Mouse (Mus musculus): ENCODE data around the gene Clec2d.
"Not testable (repeated sequence)": the region's sequence is repeated elsewhere in the genome, so short reads cannot be mapped to it uniquely, and the experiment has no call there.

The Clec2d gene

GRCm38 (mm10) chr6:129187200-129187651 is 6.8 kb downstream of the Clec2d start:
- no peak for DNase-seq (ENCODE audit: low read depth, low spot score)

- not testable (repeated sequence) for DNase-seq (ENCODE audit: low read depth, low spot score)
Measured at GRCm38 (mm10) chr6:129187816-129188215, 7.4 kb downstream of the Clec2d start.

DNA sequence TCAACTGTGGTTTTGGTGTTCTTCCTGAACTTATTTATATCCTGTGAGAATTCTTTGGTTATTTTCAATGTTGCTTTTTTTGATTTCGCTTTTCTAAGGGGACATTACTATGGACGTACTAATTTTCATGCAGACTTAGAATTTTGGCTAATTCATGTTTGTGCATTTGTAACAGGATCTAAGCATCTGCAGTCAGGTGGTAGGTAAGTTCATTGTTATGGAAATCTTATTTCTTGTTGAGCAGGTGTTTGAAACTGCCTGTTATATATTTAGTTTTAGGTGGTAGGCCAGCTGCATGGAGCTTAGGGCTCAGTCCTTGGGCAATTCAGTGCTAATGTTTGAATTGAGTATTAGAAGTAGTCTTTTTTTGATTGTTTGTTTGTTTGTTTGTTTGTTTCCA is 13.0 kb downstream of the Clec2d start:
- DNase-seq (ENCODE audit: low read depth, low spot score), result no peak

GRCm38 (mm10) chr6:129200066-129200465 is 19.7 kb downstream of the Clec2d start:
- not testable (repeated sequence) for DNase-seq (ENCODE audit: low read depth, low spot score)

- DNase-seq (ENCODE audit: low read depth, low spot score), result no peak
Measured at GRCm38 (mm10) chr6:129202306-129202705, 21.9 kb downstream of the Clec2d start.

DNA sequence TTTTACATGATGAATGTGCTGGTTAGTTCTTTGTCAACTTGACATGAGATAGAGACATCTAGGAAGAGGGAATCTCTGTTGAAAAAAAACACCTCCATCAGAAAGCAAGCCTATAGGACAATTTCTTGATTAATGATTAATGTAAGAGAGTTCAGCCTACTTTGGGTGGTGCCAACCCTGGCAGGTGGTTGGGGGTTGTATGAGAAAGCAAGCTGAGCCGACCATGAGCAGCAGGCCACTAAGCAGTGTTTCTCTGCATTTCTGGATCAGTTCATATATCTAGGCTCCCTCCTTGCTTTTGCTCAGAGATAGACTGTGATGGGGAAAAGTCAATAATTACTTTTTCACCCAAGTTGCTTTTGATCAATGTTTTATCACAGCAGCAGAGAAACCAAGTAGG is 23.9 kb downstream of the Clec2d start:
- DNase-seq (ENCODE audit: low read depth, low spot score), result no peak

DNA sequence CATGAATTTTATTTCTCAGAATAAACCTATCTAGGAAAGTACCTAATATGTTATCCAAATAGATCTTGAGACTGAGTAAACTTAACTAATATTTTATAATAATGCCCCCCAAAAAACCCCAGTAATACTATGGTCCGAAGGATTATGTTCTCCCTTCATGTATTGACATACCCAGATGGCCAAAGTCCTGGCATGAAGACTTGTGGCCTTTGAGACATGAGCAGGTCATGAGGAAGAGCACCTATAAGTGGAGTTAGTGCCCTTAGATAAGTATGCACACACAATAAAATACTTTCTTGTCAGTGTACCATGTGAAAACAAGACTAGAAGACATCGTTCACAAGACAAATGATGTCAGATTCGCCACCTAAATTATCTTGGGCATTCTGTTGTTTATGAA is 24.4 kb downstream of the Clec2d start:
- DNase-seq (ENCODE audit: low read depth, low spot score), result no peak

DNA sequence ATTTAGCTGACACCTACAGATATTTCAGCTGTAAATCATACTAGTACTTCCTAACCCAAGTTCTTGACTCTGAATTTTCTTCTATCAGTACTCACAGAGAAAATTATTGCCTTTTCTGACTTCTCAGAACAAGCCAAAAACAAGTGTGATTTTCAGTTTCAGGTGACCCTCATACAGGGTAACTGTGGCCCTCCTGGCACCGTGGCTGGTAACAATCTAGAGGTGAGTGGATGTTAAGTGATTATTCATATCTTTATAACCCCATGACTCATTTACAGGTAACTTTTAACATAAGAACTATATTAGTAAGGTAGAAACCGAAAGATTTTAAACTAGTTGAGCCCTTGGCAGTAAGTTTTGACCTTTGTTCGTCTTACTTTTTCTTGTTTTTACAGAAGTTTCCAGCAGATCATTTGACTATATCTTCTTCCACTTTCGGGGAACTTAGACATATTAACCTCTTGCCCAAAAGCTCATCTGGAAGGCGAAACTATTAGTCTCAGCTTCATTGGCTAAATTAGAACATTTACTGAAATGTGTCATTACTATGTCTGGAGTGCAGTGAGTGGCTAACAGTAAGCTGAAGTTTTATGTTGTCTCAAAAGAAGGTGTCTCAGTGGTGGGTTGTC is 28.6 kb downstream of the Clec2d start:
- no peak for DNase-seq (ENCODE audit: low read depth, low spot score)

DNA sequence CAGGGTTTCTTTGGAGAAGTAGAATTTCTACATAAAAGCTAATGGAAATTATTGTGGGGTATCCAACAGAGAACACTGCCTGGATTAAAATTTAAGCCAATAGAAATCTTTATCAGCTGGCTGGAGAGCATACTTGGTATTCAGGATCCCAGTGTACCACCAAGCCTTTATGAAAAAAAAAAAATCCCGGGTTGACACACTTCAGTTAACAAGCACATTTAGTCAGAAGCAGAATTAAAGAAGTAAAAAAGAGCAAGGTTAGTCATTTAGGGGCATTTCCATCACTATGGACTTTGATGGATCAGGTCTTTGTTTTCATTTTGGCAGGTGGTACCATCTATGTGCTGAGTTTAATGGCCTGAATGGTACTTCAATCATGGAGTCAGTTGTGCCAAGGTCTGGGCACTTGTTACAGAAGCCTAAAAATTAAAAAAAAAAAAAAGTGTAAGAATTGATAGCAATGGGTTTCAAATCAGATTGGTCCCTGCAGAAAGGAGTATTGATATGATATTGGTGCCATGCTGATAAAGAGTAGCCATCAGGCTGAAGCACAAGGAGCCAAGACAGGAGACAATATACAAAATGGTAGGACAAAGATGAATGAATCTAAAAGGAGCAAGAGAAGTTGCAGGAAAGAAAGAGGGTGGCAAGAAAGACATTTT is 29.5 kb downstream of the Clec2d start:
- no peak for DNase-seq (ENCODE audit: low read depth, low spot score)

DNA sequence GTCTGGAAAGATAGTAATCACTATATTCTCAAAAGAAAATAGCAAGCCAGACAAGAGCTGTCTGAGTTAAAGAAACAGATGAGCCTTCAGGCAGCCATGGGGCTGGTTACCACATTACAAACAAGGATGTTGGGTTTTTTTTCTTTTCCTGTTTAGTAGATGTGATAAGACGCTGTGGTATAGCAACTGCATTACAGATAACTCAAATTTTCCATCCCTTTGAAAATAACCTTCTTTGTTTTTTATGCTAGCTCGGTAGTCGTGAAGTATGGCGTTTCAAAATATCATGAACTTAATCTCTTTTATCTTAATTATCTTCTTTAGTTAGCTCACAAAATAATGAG is 30.0 kb downstream of the Clec2d start:
- DNase-seq (ENCODE audit: low read depth, low spot score), result no peak

DNA sequence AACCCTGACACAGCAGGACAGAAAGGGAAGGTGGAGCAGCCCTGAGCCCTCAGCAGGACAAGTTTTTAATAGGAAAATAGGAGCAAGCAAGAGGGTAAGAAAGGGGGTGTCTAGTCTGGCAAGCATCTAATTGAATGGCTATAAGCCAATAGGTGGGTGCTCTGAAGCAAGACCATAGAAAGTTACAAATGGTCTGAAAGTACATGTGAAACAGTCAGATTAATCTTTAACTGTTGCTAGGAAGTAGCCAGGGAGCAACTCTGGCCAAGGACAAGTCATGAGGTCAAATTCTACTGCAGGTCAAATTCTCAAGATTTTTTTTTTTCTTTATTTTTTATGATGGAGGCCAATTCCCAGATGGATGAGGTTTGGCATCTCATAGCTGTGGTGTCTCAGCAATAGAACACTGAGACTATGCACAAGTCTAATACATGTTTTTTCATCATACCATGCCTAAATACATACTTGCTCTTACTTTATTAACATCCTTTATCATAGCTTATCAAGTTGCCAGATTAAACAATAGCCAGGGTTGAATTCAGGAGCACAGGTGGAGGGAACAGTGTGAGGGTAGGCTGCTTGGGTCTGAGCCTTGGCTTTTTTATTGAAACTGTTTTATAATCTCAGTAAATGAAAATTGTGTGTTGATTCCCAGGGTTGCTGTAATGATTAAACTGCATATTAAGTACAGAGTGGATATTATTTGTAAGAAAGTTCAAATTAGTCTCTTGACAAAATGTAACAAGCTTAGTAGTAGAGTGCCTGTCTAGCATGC is 32.2 kb downstream of the Clec2d start:
- DNase-seq (ENCODE audit: low read depth, low spot score), result no peak

- DNase-seq (ENCODE audit: low read depth, low spot score), result no peak
Measured at GRCm38 (mm10) chr6:129213497-129213896, 33.1 kb downstream of the Clec2d start.

GRCm38 (mm10) chr6:129214263-129214662 is 33.8 kb downstream of the Clec2d start:
- DNase-seq (ENCODE audit: low read depth, low spot score), result no peak

DNA sequence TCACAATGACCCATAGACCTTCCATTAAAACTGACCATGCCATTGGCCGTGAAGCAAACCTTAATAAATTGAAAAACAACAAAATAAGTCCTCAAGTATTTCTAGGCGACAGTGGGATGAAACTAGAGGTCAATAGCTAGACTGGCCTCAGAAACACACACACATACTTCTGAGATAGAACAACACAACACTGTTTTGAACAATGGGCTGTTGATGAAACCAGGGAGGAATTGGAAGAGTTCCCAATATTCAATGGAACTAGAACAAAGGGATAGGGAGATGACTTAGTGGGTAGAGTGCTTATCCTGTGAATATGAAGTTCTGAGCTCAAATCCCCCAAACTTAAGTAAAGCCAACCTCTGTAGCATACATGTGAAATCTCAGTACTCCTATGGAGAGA is 34.6 kb downstream of the Clec2d start:
- DNase-seq (ENCODE audit: low read depth, low spot score), result no peak

- DNase-seq (ENCODE audit: low read depth, low spot score), result no peak
Measured at GRCm38 (mm10) chr6:129215886-129216637, 35.6 kb downstream of the Clec2d start.

DNA sequence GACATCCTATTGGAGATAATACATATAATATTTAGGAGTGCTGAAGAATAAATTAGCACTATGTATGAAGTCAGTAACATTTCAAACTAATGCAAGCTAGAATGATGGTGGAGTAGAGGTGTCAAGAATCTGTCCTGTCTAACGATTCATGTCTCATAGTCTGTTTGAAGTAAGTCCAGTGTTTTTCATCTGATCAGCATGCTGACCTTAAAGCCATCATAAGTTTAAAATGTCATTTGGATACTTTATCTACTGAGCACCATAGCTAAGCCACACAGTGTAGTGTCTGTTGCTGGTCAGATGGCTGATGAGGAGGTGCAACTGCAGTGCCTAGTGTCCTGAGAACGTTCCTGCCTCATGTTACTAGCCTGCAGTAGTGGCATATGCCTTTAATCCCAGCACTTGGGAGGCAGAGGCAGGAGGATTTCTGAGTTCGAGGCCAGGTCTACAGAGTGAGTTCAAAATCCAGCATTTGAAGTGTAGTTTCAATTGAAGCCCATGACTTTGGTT is 36.4 kb downstream of the Clec2d start:
- DNase-seq (ENCODE audit: low read depth, low spot score), result no peak

DNA sequence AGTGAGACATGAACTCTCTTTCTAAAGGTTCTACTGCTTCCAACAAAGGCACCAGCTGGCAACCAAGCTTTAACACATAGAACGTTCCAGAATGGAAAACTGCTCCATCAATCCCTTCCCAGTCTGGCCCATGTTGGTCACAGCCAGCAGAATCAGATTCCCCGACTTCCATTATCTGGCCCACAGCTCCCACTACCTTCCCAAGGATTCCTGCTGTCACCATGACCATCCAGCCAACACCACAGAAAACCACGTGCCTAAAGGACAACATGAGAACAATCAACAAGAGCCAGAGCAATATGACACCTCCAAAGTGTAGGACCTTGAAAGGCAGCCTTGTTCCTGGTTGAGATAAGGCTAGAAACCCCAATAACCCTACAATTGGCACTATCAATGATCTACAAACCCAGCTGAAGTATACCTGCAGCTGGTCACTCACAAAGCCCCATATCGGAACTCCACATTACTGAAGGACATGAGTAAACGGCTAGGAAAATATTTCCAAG is 37.8 kb downstream of the Clec2d start:
- DNase-seq (ENCODE audit: low read depth, low spot score), result no peak

- no peak for DNase-seq (ENCODE audit: low read depth, low spot score)
Measured at GRCm38 (mm10) chr6:129219897-129220517, 39.6 kb downstream of the Clec2d start.

DNA sequence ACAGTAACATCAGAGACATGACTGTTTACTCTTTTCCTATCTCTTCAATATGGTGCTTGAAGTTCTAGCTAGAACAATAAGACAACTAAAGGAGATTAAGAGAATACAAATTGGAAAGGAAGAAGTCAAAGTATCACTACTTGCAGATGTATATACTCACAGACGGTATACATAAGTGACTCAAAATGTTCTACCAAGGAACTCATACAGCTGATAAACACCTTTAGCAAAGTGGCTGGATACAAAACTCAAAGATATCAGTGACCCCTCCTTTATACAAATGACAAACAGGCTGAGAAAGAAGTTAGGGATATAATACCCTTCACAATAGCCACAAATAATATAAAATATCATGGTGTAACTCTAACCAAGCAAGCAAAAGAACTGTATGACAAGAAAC is 40.6 kb downstream of the Clec2d start:
- no peak for DNase-seq (ENCODE audit: low read depth, low spot score)

DNA sequence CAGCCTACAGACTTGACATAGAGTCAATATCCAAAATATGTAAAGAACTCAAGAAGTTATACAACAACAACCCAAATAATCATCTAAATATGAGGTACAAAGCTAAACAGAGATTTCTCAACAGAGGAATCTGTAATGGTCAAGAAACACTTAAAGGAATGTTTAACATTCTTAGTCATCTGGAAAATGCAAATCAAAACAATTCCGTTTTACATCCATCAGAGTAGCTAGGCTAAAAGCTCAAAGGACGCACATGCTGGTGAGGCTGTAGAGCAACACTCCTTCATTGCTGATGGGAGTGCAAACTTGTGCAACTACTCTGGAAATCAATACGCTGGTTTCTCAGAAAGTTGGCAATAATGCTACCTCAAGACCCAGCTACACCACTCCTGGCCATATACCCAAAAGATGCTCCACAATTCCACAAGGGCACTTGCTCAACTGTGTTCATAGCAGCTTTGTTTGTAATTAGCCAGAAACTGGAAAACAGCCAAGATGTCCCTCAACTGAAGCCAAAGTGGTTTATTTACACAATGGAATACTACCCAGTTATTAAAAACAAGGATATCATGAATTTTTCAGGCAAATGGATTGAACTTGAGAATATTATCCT is 41.9 kb downstream of the Clec2d start:
- no peak for DNase-seq (ENCODE audit: low read depth, low spot score)

- no peak for DNase-seq (ENCODE audit: low read depth, low spot score)
Measured at GRCm38 (mm10) chr6:129223611-129224010, 43.2 kb downstream of the Clec2d start.
